Mouse (Mus musculus): ENCODE results near the gene Scrg1. TPM values are rescaled to one million over a fixed set of nuclear protein-coding genes. Genes with fewer than 3 reads are reported as not detected.
A peak's percentile ranks its signal among the peaks of the same experiment; 100 is the strongest.
"Not testable (repeated sequence)": the region's sequence is repeated elsewhere in the genome, so short reads cannot be mapped to it uniquely, and the experiment has no call there.

Gene Scrg1
- 0.61 and 0.90 TPM in 2 replicates for polyA plus RNA-seq (2016; fragmentation: Nextera tagmentation; extraction: Ambion mirVana)

DNA sequence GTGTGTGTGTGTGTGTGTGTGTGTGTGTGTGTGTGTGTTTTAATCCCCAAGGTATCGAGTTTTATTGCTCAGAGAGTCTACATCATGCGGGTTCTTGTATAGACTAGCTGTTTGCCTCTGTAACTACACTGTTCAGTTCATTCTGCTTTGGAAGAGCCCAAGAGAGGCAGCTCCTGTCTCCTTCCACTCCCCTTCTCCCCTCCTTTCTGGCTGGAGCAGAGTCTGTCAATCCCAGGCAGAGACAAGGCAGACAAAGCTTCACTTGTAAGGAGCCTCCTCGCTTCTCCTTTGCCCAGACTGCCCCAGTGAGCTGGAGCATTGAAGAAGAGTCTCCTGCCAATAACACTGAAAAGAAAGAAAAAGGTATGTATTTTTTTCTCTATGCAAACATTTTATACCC lies at the start of gene Scrg1:
Gene Scrg1 (plus strand): TSS at position 159 of the 400 bp plus-strand sequence.
- H3K27me3 ChIP-seq (ENCODE audit: insufficient read depth, poor library complexity, severe bottlenecking) = no peaks in the 10 kb centered on the region
- 79% methylated on average over 3 of the region's 3 CpGs for WGBS
- no peak within 1 kb of the TSS for H3K4me3 ChIP-seq
- no peak for DNase-seq (ENCODE audit: low spot score)
- H3K27ac ChIP-seq = no peak within 1 kb of the TSS
- no peaks in the 10 kb centered on the region for H3K36me3 ChIP-seq
- H3K4me1 ChIP-seq (replicated peaks) = no peaks in the 10 kb centered on the region
- no peaks in the 10 kb centered on the region for H3K9me3 ChIP-seq

DNA sequence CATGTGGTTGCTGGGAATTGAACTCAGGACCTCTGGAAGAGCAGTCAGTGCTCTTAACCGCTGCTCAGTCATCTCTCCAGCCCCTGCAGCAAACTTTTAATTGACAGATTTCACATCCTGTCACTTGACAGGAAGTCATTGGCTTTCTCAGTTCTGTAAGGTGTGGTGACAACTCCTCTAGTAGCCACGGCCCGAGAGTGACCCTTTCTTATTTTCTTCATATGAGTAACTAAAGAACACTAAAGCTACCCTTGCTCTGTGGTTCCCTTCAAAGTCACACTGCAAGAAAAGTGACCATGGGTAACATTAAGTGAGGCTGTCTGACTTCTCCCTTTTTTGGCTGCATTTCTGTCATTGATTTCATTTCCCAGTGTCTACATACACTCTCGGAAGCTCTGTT lies 49.4 kb upstream of the Scrg1 start:
- H3K27ac ChIP-seq = no peak overlapping the region
- H3K4me1 ChIP-seq (replicated peaks) = peaks cover 47% of the 10 kb centered on the region
- no peaks in the 10 kb centered on the region for H3K36me3 ChIP-seq
- no peaks in the 10 kb centered on the region for H3K9me3 ChIP-seq
- H3K27me3 ChIP-seq (ENCODE audit: insufficient read depth, poor library complexity, severe bottlenecking) = peaks cover 46% of the 10 kb centered on the region
- no peak for DNase-seq (ENCODE audit: low spot score)
- H3K4me3 ChIP-seq = no peak overlapping the region
- 81% methylated on average over 4 of the region's 4 CpGs for WGBS

DNA sequence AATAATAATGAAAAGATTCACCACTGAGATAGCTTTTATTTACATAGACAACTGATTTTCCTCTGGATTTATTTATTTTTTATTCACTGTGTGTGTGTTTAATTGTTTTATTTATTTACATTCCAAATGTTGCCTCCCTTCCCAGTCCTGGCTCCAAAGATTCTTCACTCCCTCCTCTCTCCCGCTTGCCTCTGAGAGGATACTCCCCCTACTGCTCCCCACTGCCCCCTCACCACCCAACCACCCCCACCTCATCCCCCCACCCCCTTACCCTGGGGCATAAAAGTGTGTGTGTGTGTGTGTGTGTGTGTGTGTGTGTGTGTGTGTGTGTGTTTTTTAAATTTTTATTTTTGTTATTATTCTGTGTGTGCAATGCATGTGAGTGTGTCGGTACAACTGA lies 46.4 kb upstream of the Scrg1 start:
- Histone ChIP-seq H3K36me3 (no peaks in the 10 kb centered on the region), H3K4me3 (no peak overlapping the region), H3K27me3 (ENCODE audit: insufficient read depth, poor library complexity, severe bottlenecking) (peaks cover 58% of the 10 kb centered on the region), H3K27ac (peak overlapping the region; percentile 31; the same call in 1 of the 2 replicates), H3K4me1 (replicated peaks) (peaks cover 34% of the 10 kb centered on the region), H3K9me3 (no peaks in the 10 kb centered on the region)
- WGBS = 31% methylated on average over 2 of the region's 2 CpGs
- DNase-seq (ENCODE audit: low spot score) = no peak

DNA sequence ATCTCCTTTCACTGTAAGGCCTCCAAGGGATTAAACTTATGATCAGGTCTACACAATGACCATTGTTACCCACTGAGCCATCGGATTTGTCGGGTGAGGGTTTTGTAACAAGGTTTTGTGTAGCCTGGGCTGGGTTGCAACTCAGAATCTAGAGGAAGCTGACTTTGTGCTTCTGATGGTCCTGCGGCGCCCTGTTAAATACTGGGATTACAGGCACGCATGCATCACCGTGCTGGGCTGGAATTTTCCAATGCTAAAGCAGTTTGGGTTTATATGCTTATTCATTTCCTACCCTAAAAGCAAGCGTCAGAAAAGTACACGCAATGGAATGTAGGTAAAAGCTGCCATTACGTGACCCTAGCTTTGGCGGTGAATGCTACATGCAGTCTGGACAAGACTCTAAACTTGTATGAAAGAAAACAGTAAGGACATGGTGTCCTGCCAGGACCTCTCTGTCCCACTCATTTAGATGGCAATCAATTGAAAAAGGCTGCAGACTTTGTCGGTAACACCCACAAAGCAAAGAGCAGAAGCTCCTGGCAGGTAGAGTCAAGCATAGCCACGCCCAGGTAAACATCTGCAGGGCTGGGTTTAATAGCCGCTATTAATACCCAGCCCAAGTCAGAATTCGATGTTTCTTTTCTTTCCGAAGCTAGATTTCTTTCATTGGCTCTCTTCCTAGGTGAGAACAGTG lies 45.8 kb upstream of the Scrg1 start:
- WGBS = 19% methylated on average over 15 of the region's 15 CpGs

DNA sequence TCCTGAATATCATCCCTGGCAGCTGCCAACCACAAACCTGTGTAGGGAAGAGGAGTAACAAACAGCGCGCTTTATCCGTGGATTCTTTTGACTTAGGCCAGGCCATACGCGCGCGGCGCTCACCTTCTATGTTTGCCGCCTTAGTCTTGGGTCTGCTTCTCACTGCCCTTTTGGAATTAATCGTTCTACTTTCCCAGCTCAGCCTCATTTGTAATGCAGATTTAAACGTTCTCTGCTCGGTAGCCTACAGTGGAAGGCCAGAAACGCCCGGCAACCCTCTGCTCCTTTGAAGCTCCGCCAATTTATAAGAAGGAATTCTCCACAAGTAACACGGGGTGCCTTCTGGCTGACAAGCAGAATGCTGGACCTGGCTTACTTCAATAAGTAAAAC lies 45.3 kb upstream of the Scrg1 start:
- H3K4me1 ChIP-seq (replicated peaks) = peaks cover 23% of the 10 kb centered on the region
- peak; percentile 58 for DNase-seq (ENCODE audit: low spot score)
- H3K27ac ChIP-seq = peak overlapping the region; percentile 31; the same call in 1 of the 2 replicates
- peaks cover 58% of the 10 kb centered on the region for H3K27me3 ChIP-seq (ENCODE audit: insufficient read depth, poor library complexity, severe bottlenecking)
- H3K36me3 ChIP-seq = no peaks in the 10 kb centered on the region
- 4% methylated on average over 16 of the region's 16 CpGs for WGBS
- H3K9me3 ChIP-seq = no peaks in the 10 kb centered on the region
- H3K4me3 ChIP-seq = peak overlapping the region; percentile 44

More for the DNA sequence above, 45.8 kb upstream of the Scrg1 start:
- no peak for DNase-seq (ENCODE audit: low spot score)
- peak overlapping the region; percentile 31 for H3K27ac ChIP-seq
- no peaks in the 10 kb centered on the region for H3K36me3 ChIP-seq
- H3K4me3 ChIP-seq = peak overlapping the region; percentile 44
- no peaks in the 10 kb centered on the region for H3K9me3 ChIP-seq
- peaks cover 28% of the 10 kb centered on the region for H3K4me1 ChIP-seq (replicated peaks)
- peaks cover 58% of the 10 kb centered on the region for H3K27me3 ChIP-seq (ENCODE audit: insufficient read depth, poor library complexity, severe bottlenecking)

DNA sequence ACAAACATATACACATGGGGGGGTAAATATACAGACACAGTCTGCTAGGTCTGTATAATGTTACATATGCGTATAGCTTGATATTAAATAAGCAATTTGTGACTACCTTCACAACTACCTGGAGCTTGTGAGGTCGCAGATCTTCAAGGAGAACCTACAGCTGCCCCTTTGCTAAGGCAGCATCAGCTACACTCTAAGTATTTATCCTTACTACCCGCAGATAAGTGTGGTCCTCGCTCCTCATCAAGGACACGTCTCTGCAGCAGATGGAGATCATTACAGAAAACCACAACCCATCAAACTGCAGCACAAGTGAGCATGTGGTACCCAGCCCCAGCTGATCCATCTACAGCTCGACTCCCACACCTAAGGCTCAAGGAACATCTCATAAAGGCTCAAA lies 44.4 kb upstream of the Scrg1 start:
- Histone ChIP-seq H3K4me3 (no peak overlapping the region), H3K27me3 (ENCODE audit: insufficient read depth, poor library complexity, severe bottlenecking) (peaks cover 57% of the 10 kb centered on the region), H3K9me3 (no peaks in the 10 kb centered on the region), H3K36me3 (no peaks in the 10 kb centered on the region), H3K4me1 (replicated peaks) (peaks cover 20% of the 10 kb centered on the region), H3K27ac (no peak overlapping the region)
- no peak for DNase-seq (ENCODE audit: low spot score)
- WGBS = 81% methylated on average over 6 of the region's 6 CpGs

DNA sequence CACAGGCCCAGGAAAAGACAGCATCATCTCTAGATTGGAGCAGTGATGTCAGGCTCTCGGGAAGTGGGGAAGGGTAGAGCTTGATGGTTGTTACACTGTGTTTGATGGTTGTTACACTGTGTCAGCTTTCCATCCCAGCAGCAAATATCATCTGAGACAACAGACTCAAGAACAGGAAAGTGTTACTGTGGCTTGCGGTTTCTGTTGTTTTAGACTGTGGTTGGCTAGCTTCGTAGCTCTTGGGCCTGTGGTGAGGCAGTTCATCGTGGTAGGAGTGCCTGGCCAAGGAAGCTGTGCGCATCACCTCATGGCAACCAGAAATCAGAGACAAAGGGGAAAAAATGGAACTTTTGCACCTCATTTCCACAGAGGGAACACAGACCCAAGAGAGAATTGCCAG lies 38.9 kb upstream of the Scrg1 start:
- no peak for DNase-seq (ENCODE audit: low spot score)
- no peaks in the 10 kb centered on the region for H3K36me3 ChIP-seq
- H3K27ac ChIP-seq = no peak overlapping the region
- peaks cover 7% of the 10 kb centered on the region for H3K27me3 ChIP-seq (ENCODE audit: insufficient read depth, poor library complexity, severe bottlenecking)
- no peaks in the 10 kb centered on the region for H3K9me3 ChIP-seq
- no peaks in the 10 kb centered on the region for H3K4me1 ChIP-seq (replicated peaks)
- no peak overlapping the region for H3K4me3 ChIP-seq
- WGBS = 95% methylated on average over 5 of the region's 5 CpGs

DNA sequence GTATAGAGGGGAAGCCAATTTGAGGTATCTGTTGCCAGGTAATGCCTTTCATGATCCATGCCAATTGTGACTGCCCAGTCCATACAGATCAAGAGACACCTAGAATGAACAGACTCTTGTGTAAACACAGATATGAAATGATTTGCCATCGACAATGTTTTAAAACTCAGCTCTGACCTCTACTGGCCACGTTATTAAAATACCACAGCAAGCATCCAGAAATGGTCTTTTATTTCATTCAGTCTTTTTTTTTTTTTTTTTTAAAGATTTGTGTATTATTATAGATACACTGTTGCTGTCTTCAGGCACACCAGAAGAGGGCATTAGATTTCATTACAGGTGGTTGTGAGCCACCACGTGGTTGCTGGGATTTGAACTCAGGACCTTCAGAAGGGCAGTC lies 29.6 kb upstream of the Scrg1 start:
- H3K27me3 ChIP-seq (ENCODE audit: insufficient read depth, poor library complexity, severe bottlenecking) = no peaks in the 10 kb centered on the region
- H3K4me1 ChIP-seq (replicated peaks) = peaks cover 10% of the 10 kb centered on the region
- H3K9me3 ChIP-seq = no peaks in the 10 kb centered on the region
- whole genome bisulfite sequencing = 25% methylated on average over 3 of the region's 3 CpGs
- no peak overlapping the region for H3K4me3 ChIP-seq
- no peak overlapping the region for H3K27ac ChIP-seq
- DNase-seq (ENCODE audit: low spot score) = no peak
- no peaks in the 10 kb centered on the region for H3K36me3 ChIP-seq

DNA sequence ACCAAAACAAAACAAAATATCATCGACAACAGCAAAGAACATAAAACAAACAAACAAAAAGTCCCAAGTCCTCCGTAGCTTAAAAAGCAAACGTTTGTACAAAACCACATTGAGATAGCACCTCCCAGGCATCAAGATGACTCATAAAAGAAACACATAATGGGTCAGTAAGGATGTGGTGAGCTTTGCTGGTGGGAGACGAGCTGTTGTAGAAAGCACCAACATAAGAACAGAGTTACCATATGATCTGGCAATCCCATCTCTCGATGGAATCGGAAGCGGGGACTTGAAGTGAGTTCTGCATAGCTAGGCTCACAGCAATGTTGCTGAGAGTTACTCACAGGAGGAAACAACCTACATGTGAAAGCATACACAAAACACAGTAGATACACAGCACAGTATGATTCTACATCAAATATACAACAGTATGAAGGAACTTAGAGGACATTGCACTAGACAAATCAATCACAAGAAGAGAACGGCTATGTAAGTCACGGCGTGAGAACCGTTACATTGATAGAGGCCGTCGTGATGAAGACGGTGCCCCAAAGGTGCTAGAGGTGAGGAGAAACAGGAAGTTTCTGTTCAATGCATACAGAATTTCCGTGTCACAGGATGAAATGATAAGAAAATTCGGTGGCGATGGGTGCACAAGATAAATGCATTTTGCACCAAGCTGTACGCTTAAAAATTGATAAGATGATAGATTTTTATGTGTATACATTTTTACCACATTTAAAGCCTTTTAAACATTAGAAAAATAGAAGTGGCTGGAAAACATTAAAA lies 27.9 kb upstream of the Scrg1 start:
- Histone ChIP-seq H3K9me3 (no peaks in the 10 kb centered on the region), H3K36me3 (no peaks in the 10 kb centered on the region), H3K27me3 (ENCODE audit: insufficient read depth, poor library complexity, severe bottlenecking) (no peaks in the 10 kb centered on the region), H3K4me3 (no peak overlapping the region), H3K4me1 (replicated peaks) (peaks cover 10% of the 10 kb centered on the region), H3K27ac (no peak overlapping the region)
- no peak for DNase-seq (ENCODE audit: low spot score)
- WGBS = 75% methylated on average over 18 of the region's 18 CpGs

DNA sequence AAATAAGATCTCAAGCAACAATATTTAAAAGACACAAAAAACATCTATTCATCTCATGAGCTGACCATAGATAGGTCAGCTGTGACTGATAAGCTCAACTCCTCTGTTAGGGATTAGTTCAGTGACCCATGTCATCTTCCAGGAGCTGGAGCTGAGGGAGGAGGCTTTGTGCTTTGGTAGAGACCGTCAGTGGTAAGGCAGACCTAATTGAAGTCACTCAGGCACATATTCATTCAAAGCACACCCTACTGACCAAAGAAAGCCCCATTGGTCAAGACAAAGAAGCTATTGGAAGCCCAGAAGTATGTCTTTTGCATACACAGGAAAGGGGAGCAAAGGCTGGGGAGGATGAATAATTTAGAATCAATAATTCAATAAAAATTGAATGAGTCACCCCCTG lies 27.2 kb upstream of the Scrg1 start:
- no peak for DNase-seq (ENCODE audit: low spot score)
- H3K4me1 ChIP-seq (replicated peaks) = peaks cover 10% of the 10 kb centered on the region
- H3K9me3 ChIP-seq = no peaks in the 10 kb centered on the region
- no peaks in the 10 kb centered on the region for H3K27me3 ChIP-seq (ENCODE audit: insufficient read depth, poor library complexity, severe bottlenecking)
- 3% methylated on average over 1 of the region's 1 CpGs for WGBS
- no peak overlapping the region for H3K27ac ChIP-seq
- no peaks in the 10 kb centered on the region for H3K36me3 ChIP-seq
- 0 out of 2 replicates have a peak overlapping the region, but pooled peaks have one; percentile 24 for H3K4me3 ChIP-seq

DNA sequence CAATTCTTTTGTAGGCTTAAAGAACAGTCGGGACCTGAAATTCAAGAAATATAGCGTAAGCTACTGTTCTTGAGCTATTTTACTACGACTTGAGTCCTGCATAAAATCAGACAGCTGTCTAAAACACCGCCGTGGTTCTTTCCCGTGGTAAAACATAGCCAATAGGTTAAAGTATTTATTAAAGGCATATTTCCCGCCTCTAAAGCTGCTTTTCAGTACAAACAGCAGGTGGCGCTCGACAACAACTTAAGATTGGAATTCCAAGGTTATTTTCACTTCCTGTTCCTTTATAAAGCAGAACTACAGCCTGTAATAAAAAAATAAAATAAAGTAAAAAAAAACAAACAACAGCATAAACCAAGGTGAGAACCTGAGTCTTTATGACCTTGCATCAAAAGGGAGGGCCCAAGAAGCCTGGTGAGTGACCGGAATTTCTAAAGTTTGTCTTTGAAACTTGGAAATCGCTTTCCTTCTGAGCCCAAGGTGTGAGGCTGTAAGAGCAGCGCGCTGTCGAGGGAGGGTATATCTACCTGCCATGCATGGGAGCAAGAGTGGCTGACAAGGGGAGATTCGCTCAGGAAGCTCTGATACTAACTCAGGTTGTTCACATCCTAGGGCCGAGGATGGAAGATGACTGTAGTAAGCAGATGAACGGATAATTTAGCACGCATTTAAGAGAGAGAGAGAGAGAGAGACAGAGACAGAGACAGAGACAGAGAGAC lies 26.4 kb upstream of the Scrg1 start:
- 37% methylated on average over 18 of the region's 18 CpGs for WGBS
- Histone ChIP-seq H3K27me3 (ENCODE audit: insufficient read depth, poor library complexity, severe bottlenecking) (no peaks in the 10 kb centered on the region), H3K27ac (no peak overlapping the region), H3K9me3 (no peaks in the 10 kb centered on the region), H3K4me3 (peak overlapping the region; percentile 24; the same call in 1 of the 2 replicates), H3K36me3 (no peaks in the 10 kb centered on the region), H3K4me1 (replicated peaks) (peaks cover 10% of the 10 kb centered on the region)
- peak; percentile 64 for DNase-seq (ENCODE audit: low spot score)

DNA sequence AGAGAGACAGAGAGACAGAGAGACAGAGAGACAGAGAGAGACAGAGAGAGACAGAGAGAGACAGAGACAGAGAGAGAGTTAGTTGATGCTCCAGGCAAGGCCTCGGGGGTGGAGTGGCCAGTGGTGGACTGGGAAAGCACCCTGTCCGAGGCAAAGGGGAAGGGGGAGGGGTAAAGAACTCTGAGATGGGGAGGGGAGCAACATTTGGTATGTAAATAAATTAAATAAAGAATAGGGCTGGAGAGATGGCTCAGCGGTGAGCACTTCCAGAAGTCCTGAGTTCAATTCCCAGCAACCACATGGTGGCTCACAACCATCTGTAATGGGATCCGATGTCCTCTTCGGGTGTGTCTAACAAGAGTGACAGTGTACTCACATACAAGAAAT lies 25.8 kb upstream of the Scrg1 start:
- H3K36me3 ChIP-seq = not testable (repeated sequence)
- 70% methylated on average over 5 of the region's 5 CpGs for WGBS

DNA sequence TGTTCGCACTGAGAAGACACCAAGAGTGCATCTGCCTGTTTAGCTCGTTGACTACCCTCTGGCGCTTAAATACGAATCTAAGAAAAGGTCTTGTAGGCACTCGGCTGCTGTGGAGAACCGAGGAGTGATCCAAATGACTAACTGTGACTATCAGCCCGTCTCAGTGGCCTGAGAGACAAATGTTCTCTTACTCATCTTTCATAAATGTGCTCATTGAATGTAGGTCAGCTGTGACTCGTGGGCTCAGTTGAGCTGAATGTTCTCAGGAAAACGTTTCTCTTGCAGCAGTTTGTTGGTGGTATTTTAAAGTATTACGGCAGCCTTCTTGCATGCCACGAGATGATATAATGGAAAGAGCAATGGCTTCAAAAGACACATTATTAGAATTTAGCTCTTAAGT lies 24.8 kb upstream of the Scrg1 start:
- peaks cover 10% of the 10 kb centered on the region for H3K4me1 ChIP-seq (replicated peaks)
- no peaks in the 10 kb centered on the region for H3K27me3 ChIP-seq (ENCODE audit: insufficient read depth, poor library complexity, severe bottlenecking)
- H3K9me3 ChIP-seq = no peaks in the 10 kb centered on the region
- no peak for DNase-seq (ENCODE audit: low spot score)
- 89% methylated on average over 11 of the region's 11 CpGs for WGBS
- H3K27ac ChIP-seq = no peak overlapping the region
- H3K4me3 ChIP-seq = no peak overlapping the region
- no peaks in the 10 kb centered on the region for H3K36me3 ChIP-seq

More for the DNA sequence above, 25.8 kb upstream of the Scrg1 start:
- H3K9me3 ChIP-seq; H3K27me3 ChIP-seq (ENCODE audit: insufficient read depth, poor library complexity, severe bottlenecking); H3K4me3 ChIP-seq; DNase-seq (ENCODE audit: low spot score); H3K27ac ChIP-seq: not testable (repeated sequence)
- H3K4me1 ChIP-seq (replicated peaks) = peaks cover 10% of the 10 kb centered on the region

Measured in hindbrain, embryonic 10.5 days (tissue).